Mouse (Mus musculus) cortical plate, adult 2 months (tissue): ENCODE measurements at regions not wholly inside any gene's neighbourhood (a gene's known extent, or its start where the extent isn't known, plus 50 kb on each side); places are given as distances from the start of the nearest gene placed in this dataset.

Experiments used
- H3K27ac ChIP-seq: fragments of 200-500 bp; 2 replicates; pipeline ENCODE4 v1.5.1; 2012; ENCODE audit warnings: low read length, control low read depth, inconsistent platforms; ENCODE audit not compliant: insufficient read depth
- H3K4me1 ChIP-seq: fragments of 200-500 bp; 2 replicates; pipeline ENCODE4 v1.6.1; 2011; ENCODE audit warnings: low read length; ENCODE audit not compliant: control insufficient read depth, insufficient read depth
- H3K4me3 ChIP-seq: fragments of 200-500 bp; 2 replicates; pipeline ENCODE4 v1.5.1; 2011; ENCODE audit warnings: mild to moderate bottlenecking, low read length, control low read depth; ENCODE audit not compliant: insufficient read depth
- CTCF ChIP-seq: fragments of 200-500 bp; IDR thresholded peaks from 2 replicates; pipeline ENCODE4 v1.5.1; 2011; ENCODE audit warnings: mild to moderate bottlenecking, control low read depth, low read length; ENCODE audit not compliant: insufficient read depth; ENCODE audit errors: extremely low read depth
- POLR2A ChIP-seq: fragments of 200-500 bp; IDR thresholded peaks from 2 replicates; pipeline ENCODE4 v1.6.1; 2011; ENCODE audit warnings: mild to moderate bottlenecking, low read length, control low read depth; ENCODE audit not compliant: insufficient read depth; ENCODE audit errors: extremely low read depth

- Histone ChIP-seq H3K4me3 (no peak overlapping the region), H3K4me1 (no peaks in the 10 kb centered on the region), H3K27ac (no peak overlapping the region)
- no peak for TF ChIP-seq CTCF
- no peak for TF ChIP-seq POLR2A
Measured at GRCm38 (mm10) chr15:42346131-42346530, 2212.0 kb downstream of the 9330182O14Rik start.

DNA sequence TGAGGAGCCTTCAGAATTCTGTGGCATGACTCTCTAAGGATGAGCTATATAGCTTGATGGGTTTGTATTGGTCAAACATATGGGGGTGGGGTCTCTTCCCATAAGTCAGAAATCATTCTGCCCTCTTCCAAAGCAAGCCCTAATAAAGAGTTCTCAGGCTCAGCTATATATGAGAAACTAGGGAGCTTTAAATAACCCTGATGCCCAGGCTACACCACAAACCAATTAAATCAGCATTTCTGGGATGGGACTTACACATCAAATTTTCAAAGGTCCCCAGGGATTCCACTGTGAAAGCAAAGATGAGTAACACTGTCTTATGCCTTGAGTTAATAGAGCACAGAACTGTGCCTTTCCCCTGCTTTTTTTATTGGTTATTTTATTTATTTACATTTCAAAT is 2227.7 kb downstream of the 9330182O14Rik start:
- Histone ChIP-seq H3K27ac (no peak overlapping the region), H3K4me3 (no peak overlapping the region), H3K4me1 (no peaks in the 10 kb centered on the region)
- no peak for TF ChIP-seq POLR2A
- TF ChIP-seq CTCF = no peak

- no peak overlapping the region for H3K4me3 ChIP-seq
- H3K4me1 ChIP-seq = no peaks in the 10 kb centered on the region
- TF ChIP-seq POLR2A (no peak), CTCF (no peak)
- H3K27ac ChIP-seq = no peak overlapping the region
Measured at GRCm38 (mm10) chr15:42364979-42365378, 2230.8 kb downstream of the 9330182O14Rik start.

DNA sequence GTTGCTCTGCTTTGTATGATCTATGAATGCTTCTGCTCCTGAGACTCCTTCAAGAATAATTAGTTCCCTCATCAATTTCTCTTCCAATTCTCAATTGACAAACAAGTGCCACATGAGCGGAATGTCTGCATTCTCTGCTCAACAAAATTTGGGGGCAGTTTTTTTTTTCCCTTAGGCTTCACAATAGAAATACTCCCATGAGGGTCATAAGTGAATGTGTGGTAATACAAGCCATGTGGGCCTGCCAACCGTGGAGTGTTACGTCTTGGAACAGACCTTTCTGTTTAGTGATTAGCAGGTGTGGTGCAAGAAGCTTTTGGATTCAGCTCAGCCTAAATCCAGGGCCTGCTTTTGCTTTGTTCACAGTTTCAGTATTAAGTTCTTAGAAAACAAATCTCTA is 2232.6 kb downstream of the 9330182O14Rik start:
- TF ChIP-seq POLR2A (no peak), CTCF (no peak)
- no peak overlapping the region for H3K27ac ChIP-seq
- H3K4me1 ChIP-seq = no peaks in the 10 kb centered on the region
- H3K4me3 ChIP-seq = no peak overlapping the region

DNA sequence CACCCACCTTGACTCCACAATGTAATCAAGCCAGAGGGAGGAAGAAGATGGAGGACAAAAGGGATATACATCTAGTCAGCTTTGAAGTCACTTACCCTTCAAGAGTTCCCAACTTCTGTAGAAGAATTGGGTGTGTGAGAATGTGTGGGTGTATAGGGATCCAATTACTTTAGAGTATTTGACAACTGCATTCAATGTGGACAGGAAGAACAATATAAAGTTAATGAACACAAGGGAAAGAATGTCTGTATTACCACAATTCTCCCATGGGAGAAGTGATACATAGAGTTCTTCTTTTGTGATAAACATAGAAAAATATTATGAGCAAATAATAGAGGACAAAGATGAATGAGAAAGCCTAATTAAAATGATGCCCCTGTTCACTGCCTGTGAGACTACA is 2235.4 kb downstream of the 9330182O14Rik start:
- H3K4me1 ChIP-seq = no peaks in the 10 kb centered on the region
- TF ChIP-seq POLR2A = no peak
- no peak for TF ChIP-seq CTCF
- no peak overlapping the region for H3K27ac ChIP-seq
- no peak overlapping the region for H3K4me3 ChIP-seq

- Histone ChIP-seq H3K4me1 (no peaks in the 10 kb centered on the region), H3K4me3 (no peak overlapping the region), H3K27ac (no peak overlapping the region)
- no peak for TF ChIP-seq CTCF
- no peak for TF ChIP-seq POLR2A
Measured at GRCm38 (mm10) chr15:42370044-42370443, 2235.9 kb downstream of the 9330182O14Rik start.

DNA sequence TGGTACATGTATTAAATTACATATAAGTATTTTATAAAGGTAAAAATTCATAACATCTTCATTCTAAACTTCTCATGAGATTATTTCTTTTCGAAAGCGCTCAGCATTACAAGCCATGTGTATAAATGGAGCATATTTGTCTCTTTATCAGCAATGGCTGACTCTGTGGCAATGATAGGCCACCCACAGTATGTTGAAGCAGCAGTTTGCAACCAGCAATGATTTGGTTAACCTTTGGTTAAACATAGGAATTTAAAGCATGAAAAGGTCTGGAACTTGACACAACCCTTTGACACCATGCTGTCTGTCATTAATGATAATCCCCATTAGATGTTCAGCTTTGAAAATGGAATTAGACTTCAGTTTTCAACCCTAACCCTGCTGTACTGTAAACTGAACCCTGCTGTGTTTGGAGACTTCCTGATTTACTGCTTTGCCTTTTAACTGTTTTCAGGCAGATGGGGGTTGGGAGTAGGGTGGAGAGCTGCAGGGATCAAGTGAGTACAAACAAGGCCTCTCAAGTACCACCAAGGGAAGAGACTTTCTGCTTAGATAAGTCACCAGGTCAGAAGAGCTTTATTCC is 2238.6 kb downstream of the 9330182O14Rik start:
- Histone ChIP-seq H3K4me3 (no peak overlapping the region), H3K27ac (no peak overlapping the region), H3K4me1 (no peaks in the 10 kb centered on the region; the same call in none of the 2 replicates)
- no peak for TF ChIP-seq CTCF
- no peak for TF ChIP-seq POLR2A
